Mouse (Mus musculus): ENCODE measurements around the gene Angptl7. TPM values are rescaled to one million over a fixed set of nuclear protein-coding genes. Genes with fewer than 3 reads are reported as not detected.

Gene Angptl7
- polyA plus RNA-seq, 1 experiment: 2.4 TPM

DNA sequence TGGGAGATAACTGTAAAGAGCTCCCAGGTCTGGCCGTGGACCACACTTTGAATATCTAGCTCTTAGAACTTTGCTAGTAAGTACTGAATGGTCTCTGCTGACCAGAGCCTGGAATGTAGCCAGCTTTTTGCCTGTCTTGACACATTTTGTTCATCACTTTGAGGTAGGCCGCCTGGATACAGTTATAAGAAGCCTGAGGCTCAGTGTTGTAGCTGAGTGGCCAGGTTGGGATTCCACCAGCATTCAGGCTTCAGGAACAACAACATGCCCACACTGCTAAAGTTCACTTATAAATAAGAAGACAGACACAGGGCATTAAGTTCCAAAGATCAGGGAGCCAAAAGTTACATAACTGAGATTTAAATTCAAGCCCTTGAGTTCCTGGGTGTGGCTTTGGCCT lies 12.4 kb downstream of the Angptl7 start:
- DNase-seq: no peak
- no peaks in the 10 kb centered on the region for H3K27me3 ChIP-seq (ENCODE audit: control insufficient read depth, insufficient read depth, low read length)
- no peak overlapping the region for H3K4me3 ChIP-seq (ENCODE audit: control insufficient read depth, insufficient read depth, low read length)
- WGBS: 93% methylated on average over 2 of the region's 2 CpGs
- TF ChIP-seq POLR2A (IDR thresholded peaks at IDR 0.05; ENCODE audit: control insufficient read depth, extremely low read depth, insufficient read depth, low read length, poor library complexity) (no peak), CTCF (IDR thresholded peaks at IDR 0.05; ENCODE audit: borderline replicate concordance, control insufficient read depth, extremely low read depth, insufficient read depth, low read length, poor library complexity) (no peak)
- H3K27ac ChIP-seq (ENCODE audit: control insufficient read depth, insufficient read depth, low read length): no peak overlapping the region
- H3K4me1 ChIP-seq (replicated peaks; ENCODE audit: control insufficient read depth, insufficient read depth, low read length): no peaks in the 10 kb centered on the region
- H3K36me3 ChIP-seq (ENCODE audit: control insufficient read depth, insufficient read depth, low read length): peaks cover 68% of the 10 kb centered on the region

DNA sequence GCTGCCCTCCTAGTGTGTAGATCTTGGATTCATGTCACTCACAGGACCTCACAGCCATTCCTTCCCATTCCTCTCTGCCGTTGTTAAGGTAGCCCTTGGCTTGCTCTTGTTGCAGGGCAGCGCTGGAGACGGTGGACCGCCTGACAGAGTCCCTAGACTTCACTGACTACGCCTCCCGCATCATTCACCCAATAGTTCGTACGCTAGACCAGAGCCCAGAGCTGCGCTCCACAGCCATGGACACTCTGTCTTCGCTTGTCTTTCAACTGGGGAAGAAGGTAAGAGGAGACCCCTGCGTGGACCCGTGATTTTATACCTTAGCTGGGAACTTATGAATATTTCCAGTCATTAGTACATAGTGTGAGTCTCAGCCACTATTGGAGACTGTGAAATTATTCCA lies 15.7 kb downstream of the Angptl7 start:
- Histone ChIP-seq H3K36me3 (ENCODE audit: control insufficient read depth, insufficient read depth, low read length) (peaks cover 72% of the 10 kb centered on the region), H3K27ac (ENCODE audit: control insufficient read depth, insufficient read depth, low read length) (no peak overlapping the region), H3K4me1 (replicated peaks; ENCODE audit: control insufficient read depth, insufficient read depth, low read length) (no peaks in the 10 kb centered on the region), H3K4me3 (ENCODE audit: control insufficient read depth, insufficient read depth, low read length) (no peak overlapping the region), H3K27me3 (ENCODE audit: control insufficient read depth, insufficient read depth, low read length) (no peaks in the 10 kb centered on the region)
- 97% methylated on average over 12 of the region's 12 CpGs for WGBS
- TF ChIP-seq CTCF (IDR thresholded peaks at IDR 0.05; ENCODE audit: borderline replicate concordance, control insufficient read depth, extremely low read depth, insufficient read depth, low read length, poor library complexity) (no peak), POLR2A (IDR thresholded peaks at IDR 0.05; ENCODE audit: control insufficient read depth, extremely low read depth, insufficient read depth, low read length, poor library complexity) (no peak)
- no peak for DNase-seq

DNA sequence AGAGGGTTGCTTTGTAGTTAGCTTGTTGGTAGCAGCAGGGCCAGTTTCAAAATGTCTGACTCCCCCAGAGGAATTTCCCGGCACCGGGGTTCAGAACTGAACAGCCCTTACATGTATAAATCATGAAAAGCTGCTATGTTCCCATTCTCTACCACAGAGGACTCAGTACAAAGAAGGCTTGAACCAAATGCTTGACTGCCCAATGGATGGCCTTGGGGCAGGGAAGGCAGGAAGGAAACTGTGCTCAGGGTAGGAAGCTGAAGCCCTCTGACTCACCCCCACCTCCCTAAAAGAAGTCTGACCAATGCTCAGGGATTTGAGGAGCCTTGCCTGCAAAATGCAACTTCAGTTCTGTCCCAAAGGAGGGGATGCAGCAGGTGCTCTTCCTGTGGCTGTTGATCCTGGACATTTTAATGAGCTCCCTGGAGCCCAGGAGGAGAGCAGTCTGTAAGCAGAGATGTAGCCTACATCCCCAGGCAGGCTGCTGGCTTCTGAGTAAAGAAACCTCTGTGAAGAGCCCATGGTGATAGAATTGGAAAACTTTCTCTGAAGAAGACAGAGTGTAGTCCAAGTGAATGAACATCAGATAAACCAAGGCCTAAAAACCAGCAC lies 18.6 kb downstream of the Angptl7 start:
- Histone ChIP-seq H3K27me3 (ENCODE audit: control insufficient read depth, insufficient read depth, low read length) (no peaks in the 10 kb centered on the region), H3K4me3 (ENCODE audit: control insufficient read depth, insufficient read depth, low read length) (no peak overlapping the region), H3K27ac (ENCODE audit: control insufficient read depth, insufficient read depth, low read length) (no peak overlapping the region), H3K4me1 (replicated peaks; ENCODE audit: control insufficient read depth, insufficient read depth, low read length) (no peaks in the 10 kb centered on the region), H3K36me3 (ENCODE audit: control insufficient read depth, insufficient read depth, low read length) (peaks cover 58% of the 10 kb centered on the region)
- no peak for DNase-seq
- TF ChIP-seq POLR2A (IDR thresholded peaks at IDR 0.05; ENCODE audit: control insufficient read depth, extremely low read depth, insufficient read depth, low read length, poor library complexity) (no peak), CTCF (IDR thresholded peaks at IDR 0.05; ENCODE audit: borderline replicate concordance, control insufficient read depth, extremely low read depth, insufficient read depth, low read length, poor library complexity) (no peak)
- WGBS: 97% methylated on average over 2 of the region's 2 CpGs

DNA sequence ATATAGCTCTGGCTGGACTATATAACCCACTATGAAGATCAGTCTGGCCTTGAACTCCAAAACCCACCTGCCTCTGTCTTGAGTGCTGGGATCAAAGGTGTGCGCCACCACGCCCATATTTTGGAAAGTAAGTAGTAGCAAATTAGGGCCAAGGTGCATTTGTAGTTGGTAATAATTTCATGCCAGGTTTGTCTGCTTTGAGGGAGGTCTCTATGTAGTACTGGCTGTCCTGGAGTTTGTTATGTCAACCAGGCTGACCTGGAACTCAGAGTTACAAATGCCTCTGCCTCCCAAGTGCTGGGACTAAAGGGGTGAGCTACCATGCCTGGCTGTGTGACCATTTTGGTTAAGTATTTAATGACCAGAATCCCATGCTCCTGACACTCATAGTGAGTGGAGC lies 20.0 kb downstream of the Angptl7 start:
- Histone ChIP-seq H3K4me3 (ENCODE audit: control insufficient read depth, insufficient read depth, low read length) (no peak overlapping the region), H3K27me3 (ENCODE audit: control insufficient read depth, insufficient read depth, low read length) (no peaks in the 10 kb centered on the region), H3K36me3 (ENCODE audit: control insufficient read depth, insufficient read depth, low read length) (peaks cover 45% of the 10 kb centered on the region), H3K27ac (ENCODE audit: control insufficient read depth, insufficient read depth, low read length) (no peak overlapping the region), H3K4me1 (replicated peaks; ENCODE audit: control insufficient read depth, insufficient read depth, low read length) (no peaks in the 10 kb centered on the region)
- WGBS: 98% methylated on average over 2 of the region's 2 CpGs
- TF ChIP-seq CTCF (IDR thresholded peaks at IDR 0.05; ENCODE audit: borderline replicate concordance, control insufficient read depth, extremely low read depth, insufficient read depth, low read length, poor library complexity): no peak
- no peak for TF ChIP-seq POLR2A (IDR thresholded peaks at IDR 0.05; ENCODE audit: control insufficient read depth, extremely low read depth, insufficient read depth, low read length, poor library complexity)
- no peak for DNase-seq

DNA sequence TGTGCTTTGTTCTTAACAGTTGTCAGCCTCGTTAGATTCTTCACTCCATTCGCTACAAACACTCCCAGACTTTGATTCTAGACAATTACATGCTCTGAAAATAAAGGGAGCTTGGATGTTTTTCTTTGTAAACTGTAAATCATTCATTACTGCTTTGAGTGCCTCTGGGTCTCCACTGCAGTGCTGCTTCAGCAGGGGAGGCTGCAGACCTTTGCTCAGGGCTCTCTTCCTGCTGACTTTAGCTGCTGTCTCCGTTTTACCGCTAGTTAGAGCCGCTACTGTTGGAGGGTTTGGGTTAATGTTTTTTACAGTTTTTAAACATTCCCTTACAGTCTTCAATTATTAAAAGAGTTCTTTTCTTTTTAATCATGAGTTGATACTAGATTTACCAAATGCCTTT lies 26.8 kb downstream of the Angptl7 start:
- Histone ChIP-seq H3K27me3 (ENCODE audit: control insufficient read depth, insufficient read depth, low read length) (no peaks in the 10 kb centered on the region), H3K36me3 (ENCODE audit: control insufficient read depth, insufficient read depth, low read length) (peaks cover 63% of the 10 kb centered on the region), H3K4me3 (ENCODE audit: control insufficient read depth, insufficient read depth, low read length) (no peak overlapping the region), H3K27ac (ENCODE audit: control insufficient read depth, insufficient read depth, low read length) (no peak overlapping the region), H3K4me1 (replicated peaks; ENCODE audit: control insufficient read depth, insufficient read depth, low read length) (no peaks in the 10 kb centered on the region)
- DNase-seq: no peak
- 96% methylated on average over 5 of the region's 5 CpGs for whole genome bisulfite sequencing
- no peak for TF ChIP-seq POLR2A (IDR thresholded peaks at IDR 0.05; ENCODE audit: control insufficient read depth, extremely low read depth, insufficient read depth, low read length, poor library complexity)

DNA sequence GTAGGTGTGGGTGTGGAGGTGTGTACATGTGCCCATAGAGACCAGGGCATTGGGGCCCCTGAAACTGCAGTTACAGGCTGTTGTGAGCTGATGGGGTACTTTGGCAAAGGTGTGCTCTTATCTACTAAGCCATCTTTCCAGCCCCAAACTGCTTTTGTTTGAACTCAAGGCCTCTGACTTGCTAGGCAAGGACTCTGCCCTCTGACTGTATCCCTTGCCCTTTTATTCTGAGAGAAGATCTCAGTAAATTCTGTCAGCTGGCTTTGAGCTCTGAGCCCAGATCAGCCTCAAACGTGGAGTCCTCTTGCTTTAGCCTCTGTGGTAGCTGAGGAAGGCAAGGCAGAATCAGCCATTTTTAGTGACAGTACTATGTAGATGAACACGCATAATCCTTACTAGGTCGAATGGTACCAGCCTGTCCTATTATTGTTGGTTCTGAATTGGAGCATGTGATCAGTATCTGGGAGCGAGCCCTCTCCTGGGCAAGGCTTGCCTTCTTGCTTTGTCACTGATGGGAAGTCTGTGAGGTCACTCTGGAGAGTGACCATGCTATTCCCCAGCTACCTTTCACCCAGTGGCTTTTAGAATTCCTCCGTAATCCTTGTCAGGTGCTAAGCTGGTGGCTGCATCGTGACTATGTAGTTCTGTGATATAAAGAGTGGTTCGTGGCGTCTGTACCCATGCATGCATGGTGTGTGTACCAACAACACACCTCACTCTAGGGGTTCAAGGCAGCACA lies 27.7 kb downstream of the Angptl7 start:
- Histone ChIP-seq H3K4me1 (replicated peaks; ENCODE audit: control insufficient read depth, insufficient read depth, low read length) (no peaks in the 10 kb centered on the region), H3K27me3 (ENCODE audit: control insufficient read depth, insufficient read depth, low read length) (no peaks in the 10 kb centered on the region), H3K27ac (ENCODE audit: control insufficient read depth, insufficient read depth, low read length) (no peak overlapping the region), H3K4me3 (ENCODE audit: control insufficient read depth, insufficient read depth, low read length) (no peak overlapping the region), H3K36me3 (ENCODE audit: control insufficient read depth, insufficient read depth, low read length) (peaks cover 70% of the 10 kb centered on the region)
- DNase-seq: no peak
- no peak for TF ChIP-seq CTCF (IDR thresholded peaks at IDR 0.05; ENCODE audit: borderline replicate concordance, control insufficient read depth, extremely low read depth, insufficient read depth, low read length, poor library complexity)
- 94% methylated on average over 8 of the region's 8 CpGs for WGBS
